Mouse (Mus musculus) embryo, embryonic 10 days (tissue): ENCODE data around the gene BC037034.
"Not testable (repeated sequence)": the region's sequence is repeated elsewhere in the genome, so short reads cannot be mapped to it uniquely, and the experiment has no call there.

Source experiments
- DNase-seq: peaks from one replicate; pipeline ENCODE4 v3.0.0-alpha.2; 2015; ENCODE audit warnings: low spot score

BC037034 gene

DNA sequence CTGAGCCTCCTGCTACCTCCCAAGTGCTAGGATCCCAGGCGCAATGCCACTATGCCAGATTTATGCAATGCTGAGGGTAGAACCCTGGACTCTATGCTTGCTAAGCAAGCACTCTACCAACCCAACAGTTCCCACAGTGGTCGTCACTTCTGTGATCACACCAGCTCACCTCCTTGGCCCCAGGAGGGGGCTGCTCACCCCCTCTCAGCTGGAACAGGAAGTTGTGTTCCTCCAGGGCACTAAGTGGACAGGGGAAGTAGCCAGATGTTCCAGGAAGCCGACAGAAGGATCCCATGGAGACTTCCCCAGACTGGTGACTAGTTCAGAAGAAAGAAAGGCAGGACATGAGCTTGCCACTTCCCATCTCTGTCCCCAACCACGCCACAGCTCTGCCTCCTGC is 1.8 kb downstream of the BC037034 start:
- no peak for DNase-seq

- DNase-seq, result no peak
Observed at GRCm38 (mm10) chr5:138260834-138261233, 3.0 kb downstream of the BC037034 start.

- no peak for DNase-seq
Observed at GRCm38 (mm10) chr5:138260051-138260450, 3.8 kb downstream of the BC037034 start.

DNA sequence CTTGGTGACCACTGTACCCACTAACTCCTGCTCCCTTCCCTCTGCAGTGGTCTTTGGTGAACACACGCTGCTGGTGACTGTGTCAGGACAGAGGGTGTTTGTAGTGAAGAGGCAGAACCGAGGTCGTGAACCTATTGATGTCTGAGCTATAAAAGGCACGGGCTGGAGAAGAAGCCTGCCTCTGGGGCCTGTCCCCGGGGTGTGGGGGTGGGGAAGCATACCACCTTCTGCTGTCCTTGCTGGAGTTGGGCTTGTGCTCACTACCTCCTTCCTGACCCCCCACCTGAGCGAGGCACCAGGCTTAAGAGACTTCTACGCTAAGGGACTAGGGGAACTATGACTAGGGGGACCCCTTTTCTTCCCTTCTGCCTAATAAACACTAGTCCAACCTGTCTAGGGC is 4.8 kb downstream of the BC037034 start:
- DNase-seq, result no peak

GRCm38 (mm10) chr5:138258542-138258941 is 5.3 kb downstream of the BC037034 start:
- no peak for DNase-seq

DNA sequence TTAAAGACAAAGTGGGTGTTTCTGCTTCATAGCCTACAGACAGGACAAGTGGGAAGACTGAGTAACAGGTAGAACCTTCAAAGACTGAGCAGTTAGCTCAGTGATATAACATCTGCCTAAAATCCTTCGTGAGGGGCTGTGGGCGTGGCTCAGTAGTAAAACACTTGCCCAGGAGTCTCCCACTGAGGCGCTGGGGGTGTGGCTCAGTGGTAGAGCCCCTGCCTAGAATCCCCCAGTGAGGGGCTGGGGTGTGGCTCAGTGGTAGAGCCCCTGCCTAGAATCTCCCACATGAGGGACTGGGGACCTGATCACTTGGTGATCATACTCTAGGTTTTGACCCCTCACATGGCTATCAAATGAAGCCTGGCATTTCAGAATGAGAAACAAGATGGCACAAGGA is 5.8 kb downstream of the BC037034 start:
- DNase-seq, result no peak

GRCm38 (mm10) chr5:138257585-138257978 is 6.3 kb downstream of the BC037034 start:
- no peak for DNase-seq

- DNase-seq, result no peak
Observed at GRCm38 (mm10) chr5:138256966-138257584, 6.8 kb downstream of the BC037034 start.

GRCm38 (mm10) chr5:138256094-138256467 is 7.8 kb downstream of the BC037034 start:
- no peak for DNase-seq

GRCm38 (mm10) chr5:138255353-138256093 is 8.3 kb downstream of the BC037034 start, which contains the start of gene Lamtor4:
Lamtor4 (plus strand) TSS chr5:138255482.
- DNase-seq, result peak; percentile 95

- DNase-seq, result no peak
Observed at GRCm38 (mm10) chr5:138253061-138253460, 10.8 kb downstream of the BC037034 start.

DNA sequence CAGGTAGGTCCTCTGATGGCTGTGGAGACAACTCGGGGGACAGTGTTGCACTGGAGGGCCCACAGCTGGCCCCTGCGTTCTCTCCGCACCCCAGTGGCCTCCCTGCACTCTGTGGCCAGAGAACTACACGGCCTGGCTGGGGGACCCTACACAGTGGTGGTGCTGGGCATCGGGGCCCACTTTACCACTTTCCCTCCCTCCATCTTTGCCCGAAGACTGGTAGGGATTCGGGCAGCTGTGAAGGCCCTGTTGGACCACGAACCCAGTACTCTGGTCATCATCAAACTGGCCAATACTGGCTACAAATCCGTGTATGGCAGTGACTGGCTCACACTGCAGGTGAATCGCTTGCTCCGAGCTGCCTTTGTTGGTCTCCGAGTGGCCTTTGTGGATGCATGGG is 12.7 kb downstream of the BC037034 start:
- DNase-seq, result no peak

- no peak for DNase-seq
Observed at GRCm38 (mm10) chr5:138241511-138241910, 22.3 kb downstream of the BC037034 start.

GRCm38 (mm10) chr5:138234224-138234623 is 29.6 kb downstream of the BC037034 start:
- no peak for DNase-seq

DNA sequence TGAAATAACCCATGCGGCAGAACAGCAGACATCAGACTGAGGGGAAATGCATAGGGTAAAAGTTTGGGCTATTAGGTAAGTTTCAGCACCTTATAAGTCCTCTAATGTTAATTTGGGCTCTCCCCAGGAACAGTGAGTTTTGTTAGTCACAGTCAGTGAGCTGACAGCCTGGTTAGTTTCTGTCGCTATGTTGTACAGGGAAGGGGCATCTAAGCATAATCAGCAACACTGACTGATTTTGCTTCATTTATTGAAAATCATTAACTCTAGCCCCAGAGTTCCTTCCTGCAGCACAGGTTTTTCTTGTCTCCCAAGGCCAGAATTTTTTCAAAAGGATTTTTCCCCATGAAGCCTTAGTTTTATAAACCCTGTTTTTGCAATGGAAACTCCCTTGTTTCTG is 30.1 kb downstream of the BC037034 start:
- DNase-seq, result no peak

DNA sequence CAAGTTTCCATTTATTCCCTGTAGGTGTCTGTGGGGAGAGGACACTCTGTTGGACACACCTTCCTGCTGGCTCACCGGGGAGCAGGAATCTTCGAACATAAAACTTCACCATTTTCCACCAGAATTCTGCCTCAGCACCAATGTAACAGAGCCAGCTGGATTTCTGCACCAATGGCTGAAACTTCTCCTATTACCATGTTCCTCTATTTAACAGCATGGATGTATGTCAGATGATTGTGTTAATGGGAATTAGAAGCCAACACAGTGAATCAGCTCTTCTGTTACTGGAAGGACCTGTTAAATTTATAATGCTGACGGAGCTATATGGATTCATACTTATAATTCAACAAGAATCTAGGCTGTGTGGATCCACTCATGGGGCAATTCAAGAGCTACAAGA is 34.3 kb downstream of the BC037034 start:
- no peak for DNase-seq

- DNase-seq, result peak; percentile 16
Observed at GRCm38 (mm10) chr5:138228026-138228425, 35.8 kb downstream of the BC037034 start.

GRCm38 (mm10) chr5:138227367-138227766 is 36.5 kb downstream of the BC037034 start:
- no peak for DNase-seq

DNA sequence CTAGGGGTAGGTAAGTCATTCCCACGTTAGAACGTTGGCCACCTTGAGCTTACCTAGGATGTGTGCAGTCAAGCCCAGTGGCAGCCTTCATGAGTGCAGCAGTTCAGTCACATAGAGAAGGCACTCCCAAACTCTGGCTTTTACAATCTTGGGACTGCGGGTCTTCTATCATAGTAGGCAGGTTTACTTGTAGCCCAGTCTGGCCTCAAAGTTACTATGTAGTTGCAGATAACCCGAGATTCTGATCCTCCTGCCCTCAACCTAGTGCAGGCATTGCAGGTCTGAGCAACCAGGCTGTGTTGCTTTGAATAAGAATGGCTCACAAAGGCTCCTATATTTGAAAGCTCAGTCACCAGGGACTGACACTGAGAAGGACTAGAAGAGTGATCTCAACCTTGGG is 37.3 kb downstream of the BC037034 start:
- no peak for DNase-seq

- DNase-seq, result no peak
Observed at GRCm38 (mm10) chr5:138225700-138226099, 38.1 kb downstream of the BC037034 start, which contains the start of gene Nxpe5. Nxpe5 (plus strand) TSS chr5:138225898.

DNA sequence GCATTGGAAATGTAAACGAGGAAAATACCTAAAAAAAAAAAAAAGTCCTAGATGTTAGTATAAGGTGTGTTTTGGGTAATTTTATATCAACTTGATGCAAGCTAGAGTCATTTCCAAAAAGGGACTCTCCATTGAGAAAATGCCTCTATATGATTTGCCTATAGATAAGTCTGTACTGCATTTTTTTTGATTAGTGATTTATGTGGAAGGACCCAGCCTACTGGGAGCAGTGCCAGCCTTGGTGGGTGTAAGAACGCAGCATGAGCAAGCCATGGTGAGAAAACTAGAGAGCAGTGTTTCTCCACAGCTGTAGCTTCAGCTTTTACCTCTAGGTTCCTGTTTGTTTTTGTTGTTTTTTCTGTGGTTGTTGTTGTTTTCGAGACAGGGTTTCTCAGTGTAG is 40.5 kb downstream of the BC037034 start:
- no peak for DNase-seq

DNA sequence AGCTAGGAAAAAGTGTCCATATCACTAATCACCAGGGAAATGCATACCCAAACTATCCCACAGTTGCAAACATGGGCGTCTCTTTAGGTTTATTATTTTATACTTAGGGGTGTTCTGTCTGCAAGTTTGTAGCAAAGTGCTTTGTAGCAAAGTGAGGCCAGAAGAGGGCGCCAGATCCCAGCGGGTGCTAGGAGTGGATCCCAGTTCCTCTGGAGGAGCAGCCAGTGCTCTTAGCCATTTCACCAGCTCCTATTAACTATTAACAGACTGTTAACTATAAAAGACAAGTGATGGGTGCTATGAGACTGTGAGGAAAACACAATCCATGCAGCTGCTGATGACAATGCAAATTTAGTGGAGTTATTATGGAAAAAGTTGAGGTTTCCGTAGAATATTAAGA is 41.7 kb downstream of the BC037034 start:
- peak; percentile 87 for DNase-seq

- DNase-seq, result no peak
Observed at GRCm38 (mm10) chr5:138219864-138220263, 44.0 kb downstream of the BC037034 start.

- not testable (repeated sequence) for DNase-seq
Observed at GRCm38 (mm10) chr5:138216632-138217031, 47.2 kb downstream of the BC037034 start.
